Mouse (Mus musculus) small intestine, adult 2 months (tissue): ENCODE results near the gene Bzw2. TPM values are rescaled to one million over a fixed set of nuclear protein-coding genes. Genes with fewer than 3 reads are reported as not detected.
"Not testable (repeated sequence)": the region's sequence is repeated elsewhere in the genome, so short reads cannot be mapped to it uniquely, and the experiment has no call there.

Experiments used
- H3K27ac ChIP-seq: fragments of 200-500 bp; 2 replicates; pipeline ENCODE4 v1.5.1; 2012; ENCODE audit warnings: low read depth, low read length, control low read depth, inconsistent platforms; ENCODE audit not compliant: insufficient read depth
- H3K27me3 ChIP-seq: fragments of 200-500 bp; 2 replicates; pipeline ENCODE4 v1.6.1; 2012; ENCODE audit warnings: mild to moderate bottlenecking, moderate library complexity, low read length, inconsistent platforms; ENCODE audit not compliant: control insufficient read depth, insufficient read depth
- H3K36me3 ChIP-seq: fragments of 200-500 bp; 2 replicates; pipeline ENCODE4 v1.6.1; 2012; ENCODE audit warnings: mild to moderate bottlenecking, low read length, control low read depth, inconsistent platforms; ENCODE audit not compliant: control insufficient read depth, insufficient read depth
- H3K4me1 ChIP-seq: fragments of 200-500 bp; 2 replicates; pipeline ENCODE4 v1.6.1; 2012; ENCODE audit warnings: low read length, inconsistent platforms, mixed read lengths; ENCODE audit not compliant: control insufficient read depth, insufficient read depth, insufficient read length
- H3K4me3 ChIP-seq: fragments of 200-500 bp; 2 replicates; pipeline ENCODE4 v1.5.1; 2012; ENCODE audit warnings: low read depth, mild to moderate bottlenecking, control low read depth, inconsistent platforms, low read length, moderate library complexity
- CTCF ChIP-seq: fragments of 200-500 bp; IDR thresholded peaks from 2 replicates; pipeline ENCODE4 v1.5.1; 2012; ENCODE audit warnings: low read depth, mild to moderate bottlenecking, control low read depth, inconsistent platforms, low read length, moderate library complexity, mixed read lengths; ENCODE audit not compliant: insufficient replicate concordance, insufficient read length; ENCODE audit errors: extremely low read depth
- POLR2A ChIP-seq: fragments of 200-500 bp; IDR thresholded peaks from 2 replicates; pipeline ENCODE4 v1.6.1; 2012; ENCODE audit warnings: low read depth, mild to moderate bottlenecking, control low read depth, inconsistent platforms, low read length, moderate library complexity
- WGBS: fragments of 180-500 bp; shearing (Covaris S2); methylation state at CpG from one replicate; pipeline ENCODE4 v1.1.7; 2018; 5-methylcytosine and 5-hydroxymethylcytosine counted together
- polyA plus RNA-seq: library from polyadenylated mRNA; depleted of rRNA; stranded (reverse); fragments of >200 nt; gene quantifications from 2 replicates; pipeline ENCODE4 v1.2.3, GENCODE M21; 2012; rRNA removed

The Bzw2 gene
- 2.5 and 4.8 TPM in 2 replicates for polyA plus RNA-seq

GRCm38 (mm10) chr12:36157638-36158308, at the start of gene Bzw2:
TSS of gene Bzw2 (minus strand) at chr12:36158080.
- H3K27ac ChIP-seq, result peak within 1 kb of the TSS; percentile 90
- H3K4me3 ChIP-seq, result peak within 1 kb of the TSS; percentile 97
- TF ChIP-seq CTCF, result no peak
- TF ChIP-seq POLR2A, result 0 out of 2 replicates have a peak, but pooled peaks have one; percentile 18
- under 1% methylated on average over 26 of the region's 26 CpGs for WGBS
- H3K27me3 ChIP-seq, result no peaks in the 10 kb centered on the region
- H3K36me3 ChIP-seq, result peaks cover 2% of the 10 kb centered on the region; the same call in 1 of the 2 replicates
- peaks cover 5% of the 10 kb centered on the region; the same call in 1 of the 2 replicates for H3K4me1 ChIP-seq

GRCm38 (mm10) chr12:36207072-36207799, 49.4 kb upstream of the Bzw2 start:
- TF ChIP-seq CTCF, result no peak
- TF ChIP-seq POLR2A, result no peak
- 29% methylated on average over 9 of the region's 9 CpGs for WGBS
- Histone ChIP-seq H3K27ac (no peak overlapping the region), H3K36me3 (no peaks in the 10 kb centered on the region), H3K4me1 (peaks cover 4% of the 10 kb centered on the region; the same call in 1 of the 2 replicates), H3K4me3 (no peak overlapping the region), H3K27me3 (no peaks in the 10 kb centered on the region)

- H3K27me3 ChIP-seq, H3K4me3 ChIP-seq, H3K27ac ChIP-seq, H3K4me1 ChIP-seq, H3K36me3 ChIP-seq: not testable (repeated sequence)
- WGBS, result 23% methylated on average over 5 of the region's 5 CpGs
Observed at GRCm38 (mm10) chr12:36205579-36206119, 47.8 kb upstream of the Bzw2 start.

GRCm38 (mm10) chr12:36194976-36195375, 37.1 kb upstream of the Bzw2 start:
- no peaks in the 10 kb centered on the region for H3K4me1 ChIP-seq
- H3K27ac ChIP-seq, result no peak overlapping the region
- no peaks in the 10 kb centered on the region for H3K27me3 ChIP-seq
- 93% methylated on average over 7 of the region's 7 CpGs for WGBS
- H3K4me3 ChIP-seq, result no peak overlapping the region
- H3K36me3 ChIP-seq, result peaks cover 55% of the 10 kb centered on the region
- no peak for TF ChIP-seq CTCF

- Histone ChIP-seq H3K4me1 (peaks cover 7% of the 10 kb centered on the region; the same call in 1 of the 2 replicates), H3K36me3 (peaks cover 55% of the 10 kb centered on the region), H3K27ac (no peak overlapping the region), H3K4me3 (no peak overlapping the region), H3K27me3 (no peaks in the 10 kb centered on the region)
- no peak for TF ChIP-seq CTCF
- no peak for TF ChIP-seq POLR2A
- 84% methylated on average over 5 of the region's 5 CpGs for WGBS
Observed at GRCm38 (mm10) chr12:36190343-36190742, 32.5 kb upstream of the Bzw2 start.

- TF ChIP-seq POLR2A (no peak), CTCF (no peak)
- Histone ChIP-seq H3K36me3 (peaks cover 54% of the 10 kb centered on the region), H3K27me3 (no peaks in the 10 kb centered on the region), H3K27ac (no peak overlapping the region), H3K4me1 (peaks cover 7% of the 10 kb centered on the region; the same call in 1 of the 2 replicates), H3K4me3 (no peak overlapping the region)
- whole genome bisulfite sequencing, result 87% methylated on average over 3 of the region's 3 CpGs
Observed at GRCm38 (mm10) chr12:36189610-36190009, 31.7 kb upstream of the Bzw2 start.

GRCm38 (mm10) chr12:36187081-36187480, 29.2 kb upstream of the Bzw2 start:
- peaks cover 59% of the 10 kb centered on the region for H3K36me3 ChIP-seq
- 34% methylated on average over 6 of the region's 6 CpGs for WGBS

More at GRCm38 (mm10) chr12:36187081-36187480, 29.2 kb upstream of the Bzw2 start:
- H3K4me3 ChIP-seq, result no peak overlapping the region
- H3K4me1 ChIP-seq, result peaks cover 7% of the 10 kb centered on the region; the same call in 1 of the 2 replicates
- TF ChIP-seq CTCF (no peak), POLR2A (no peak)
- H3K27me3 ChIP-seq, result no peaks in the 10 kb centered on the region
- H3K27ac ChIP-seq, result peak overlapping the region; percentile 55
